Mouse (Mus musculus) megakaryocyte, embryonic 14.5 days (primary cell): ENCODE data around the gene Sprr2e.

Source experiments
- FLI1 ChIP-seq: IDR thresholded peaks from 2 replicates; pipeline ENCODE4 v1.6.1; 2012; ENCODE audit warnings: low read length, inconsistent platforms, mixed read lengths
- GATA1 ChIP-seq: IDR thresholded peaks from 3 replicates; pipeline ENCODE4 v1.6.1; 2012; ENCODE audit warnings: mixed read lengths, low read length, inconsistent platforms, borderline replicate concordance

DNA sequence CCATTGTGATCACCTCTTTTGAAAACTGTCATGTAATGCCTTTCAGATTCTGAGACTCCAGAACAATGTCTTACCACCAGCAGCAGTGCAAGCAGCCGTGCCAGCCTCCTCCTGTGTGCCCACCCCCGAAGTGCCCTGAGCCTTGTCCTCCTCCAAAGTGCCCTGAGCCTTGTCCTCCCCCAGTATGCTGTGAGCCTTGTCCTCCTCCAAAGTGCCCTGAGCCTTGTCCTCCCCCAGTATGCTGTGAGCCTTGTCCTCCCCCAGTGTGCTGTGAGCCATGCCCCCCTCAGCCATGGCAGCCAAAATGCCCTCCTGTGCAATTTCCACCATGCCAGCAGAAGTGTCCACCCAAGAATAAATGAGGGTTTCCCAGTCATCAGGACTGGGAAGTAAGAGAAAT, 34.6 kb upstream of the Sprr2e start:
- TF ChIP-seq GATA1 (no peak), FLI1 (no peak)
